Mouse (Mus musculus): ENCODE measurements around the gene Asap3.

Gene Asap3

GRCm38 (mm10) chr4:136206033-136206893, at the start of gene Asap3:
Gene Asap3 (plus strand): TSS chr4:136206365.
- peak; percentile 92 for DNase-seq (ENCODE audit: low spot score)

- DNase-seq (ENCODE audit: low spot score) = no peak
These were observed 47.7 kb upstream of the Asap3 start for GRCm38 (mm10) chr4:136158498-136158897.

- peak; percentile 83 for DNase-seq (ENCODE audit: low spot score)
These were observed 46.3 kb upstream of the Asap3 start for GRCm38 (mm10) chr4:136159802-136160397.

GRCm38 (mm10) chr4:136163448-136163847, 42.7 kb upstream of the Asap3 start:
- DNase-seq (ENCODE audit: low spot score) = peak; percentile 86

GRCm38 (mm10) chr4:136164981-136165380, 41.2 kb upstream of the Asap3 start:
- DNase-seq (ENCODE audit: low spot score) = no peak

- DNase-seq (ENCODE audit: low spot score) = no peak
These were observed 38.5 kb upstream of the Asap3 start for GRCm38 (mm10) chr4:136167701-136168100.

GRCm38 (mm10) chr4:136170401-136170800, 35.8 kb upstream of the Asap3 start:
- DNase-seq (ENCODE audit: low spot score) = no peak

GRCm38 (mm10) chr4:136171455-136171854, 34.7 kb upstream of the Asap3 start:
- DNase-seq (ENCODE audit: low spot score) = no peak

- DNase-seq (ENCODE audit: low spot score) = no peak
These were observed 34.1 kb upstream of the Asap3 start, which contains the start of gene E2f2 for GRCm38 (mm10) chr4:136172011-136172541. Gene E2f2 (plus strand): TSS chr4:136172394.

GRCm38 (mm10) chr4:136172542-136173209, 33.5 kb upstream of the Asap3 start:
- DNase-seq (ENCODE audit: low spot score) = no peak

- no peak for DNase-seq (ENCODE audit: low spot score)
These were observed 32.9 kb upstream of the Asap3 start for GRCm38 (mm10) chr4:136173210-136173715.

GRCm38 (mm10) chr4:136174216-136175193, 31.7 kb upstream of the Asap3 start:
- DNase-seq (ENCODE audit: low spot score) = no peak

- no peak for DNase-seq (ENCODE audit: low spot score)
These were observed 30.1 kb upstream of the Asap3 start for GRCm38 (mm10) chr4:136176022-136176552.

- DNase-seq (ENCODE audit: low spot score) = no peak
These were observed 28.9 kb upstream of the Asap3 start for GRCm38 (mm10) chr4:136177244-136177611.

GRCm38 (mm10) chr4:136177612-136178474, 28.3 kb upstream of the Asap3 start:
- no peak for DNase-seq (ENCODE audit: low spot score)

- DNase-seq (ENCODE audit: low spot score) = no peak
These were observed 27.7 kb upstream of the Asap3 start for GRCm38 (mm10) chr4:136178475-136178921.

GRCm38 (mm10) chr4:136179456-136179855, 26.7 kb upstream of the Asap3 start:
- DNase-seq (ENCODE audit: low spot score) = no peak

- DNase-seq (ENCODE audit: low spot score) = peak; percentile 84
These were observed 26.2 kb upstream of the Asap3 start for GRCm38 (mm10) chr4:136179998-136180397.

- peak; percentile 78 for DNase-seq (ENCODE audit: low spot score)
These were observed 25.5 kb upstream of the Asap3 start for GRCm38 (mm10) chr4:136180408-136181330.
